Mouse (Mus musculus) R1 (cell line): ENCODE measurements at regions not wholly inside any gene's neighbourhood (a gene's known extent, or its start where the extent isn't known, plus 50 kb on each side); places are given as distances from the start of the nearest gene placed in this dataset.
"Not testable (repeated sequence)": the region's sequence is repeated elsewhere in the genome, so short reads cannot be mapped to it uniquely, and the experiment has no call there.

Experiments
- DNase-seq: peaks from one replicate; pipeline ENCODE4 v3.0.0-alpha.2; 2018; ENCODE audit warnings: low read depth, low spot score

GRCm38 (mm10) chr12:9655794-9656193, 85.9 kb downstream of the Osr1 start:
- no peak for DNase-seq

GRCm38 (mm10) chr12:9656324-9656723, 86.4 kb downstream of the Osr1 start:
- DNase-seq, result no peak

DNA sequence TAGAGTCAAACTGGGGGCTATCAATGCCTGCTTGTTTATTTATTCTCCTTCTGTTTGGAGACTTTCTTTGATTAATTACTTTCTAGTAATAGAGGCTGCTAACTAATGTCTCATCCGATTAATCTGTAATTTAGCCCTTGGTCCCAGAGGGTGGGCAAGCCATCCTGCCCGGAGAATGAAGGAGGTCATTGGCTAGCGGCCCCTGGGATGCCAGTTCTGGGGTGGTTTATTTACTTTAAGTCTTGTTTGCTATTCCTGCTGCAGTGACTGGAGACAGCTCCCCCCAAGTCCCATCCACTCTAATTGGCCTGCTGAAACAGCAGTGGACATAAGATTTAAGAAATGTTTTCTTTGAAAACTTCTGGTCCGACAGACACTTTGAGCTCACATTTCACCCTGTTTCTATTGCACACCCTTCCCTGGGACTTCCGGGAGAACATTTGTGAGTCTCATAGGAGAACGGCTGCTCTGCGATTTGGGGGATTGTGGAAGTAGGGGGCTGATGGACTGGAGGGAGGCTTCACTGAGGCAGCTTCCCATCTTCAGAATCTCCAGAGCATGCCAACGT, 87.4 kb downstream of the Osr1 start:
- DNase-seq, result no peak

DNA sequence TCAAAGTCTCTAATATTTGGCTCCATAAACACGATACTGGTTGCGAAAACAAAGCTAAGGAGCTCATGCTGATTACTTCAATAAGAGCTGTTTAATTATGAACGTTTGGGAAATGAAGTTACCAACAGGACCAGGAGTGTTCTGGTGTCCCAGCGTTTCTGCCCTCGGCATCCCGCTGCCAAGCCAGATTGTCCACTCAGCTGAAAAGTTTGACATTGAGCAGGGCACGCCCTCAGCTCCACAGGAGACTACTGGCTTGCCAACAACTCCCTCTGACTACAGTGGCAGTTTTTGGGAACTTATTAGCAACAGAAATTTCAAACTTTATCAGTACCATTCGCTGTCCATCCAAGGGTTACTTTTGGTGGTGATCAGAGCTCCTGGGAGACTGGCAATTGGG, 87.9 kb downstream of the Osr1 start:
- DNase-seq, result no peak

DNA sequence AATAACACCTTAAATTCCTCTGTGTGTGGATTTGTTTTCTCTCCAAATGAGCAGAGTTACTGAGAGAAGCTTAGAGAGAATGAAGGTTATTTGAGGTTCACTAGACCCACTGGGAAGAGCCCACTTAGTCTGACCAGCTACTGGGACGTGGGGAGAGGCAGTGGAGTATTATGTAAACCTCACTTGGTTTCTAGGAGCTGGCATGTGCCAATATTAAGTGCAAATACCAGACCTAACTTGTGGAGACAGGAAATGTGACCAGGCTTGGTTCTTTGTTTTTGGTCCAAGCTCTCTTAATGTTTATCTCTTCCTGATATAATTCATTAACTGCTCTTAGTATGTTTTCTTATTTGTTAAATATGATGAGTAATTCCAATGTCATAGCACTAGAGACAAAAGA, 90.4 kb downstream of the Osr1 start:
- no peak for DNase-seq

DNA sequence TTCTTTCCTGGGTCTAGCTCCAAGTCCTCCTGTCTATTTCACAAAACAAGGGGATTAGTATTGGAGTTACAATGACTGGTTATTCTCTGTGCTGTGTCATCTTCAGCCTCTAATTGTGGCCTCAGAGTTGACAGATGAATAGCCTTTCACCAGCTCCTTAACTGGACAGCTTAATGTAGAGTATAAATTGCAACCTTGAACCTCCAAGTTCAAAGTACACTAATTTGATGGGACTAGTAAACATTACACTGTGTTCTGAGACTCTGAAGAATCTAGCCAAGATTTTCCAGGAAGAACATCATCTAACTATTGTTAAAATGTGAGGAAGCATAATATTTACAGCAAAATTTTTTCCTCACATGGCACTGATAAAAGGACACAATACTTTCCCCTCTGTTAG, 118.9 kb downstream of the Osr1 start:
- DNase-seq, result no peak

- no peak for DNase-seq
These were observed 119.6 kb downstream of the Osr1 start for GRCm38 (mm10) chr12:9689541-9689940.

DNA sequence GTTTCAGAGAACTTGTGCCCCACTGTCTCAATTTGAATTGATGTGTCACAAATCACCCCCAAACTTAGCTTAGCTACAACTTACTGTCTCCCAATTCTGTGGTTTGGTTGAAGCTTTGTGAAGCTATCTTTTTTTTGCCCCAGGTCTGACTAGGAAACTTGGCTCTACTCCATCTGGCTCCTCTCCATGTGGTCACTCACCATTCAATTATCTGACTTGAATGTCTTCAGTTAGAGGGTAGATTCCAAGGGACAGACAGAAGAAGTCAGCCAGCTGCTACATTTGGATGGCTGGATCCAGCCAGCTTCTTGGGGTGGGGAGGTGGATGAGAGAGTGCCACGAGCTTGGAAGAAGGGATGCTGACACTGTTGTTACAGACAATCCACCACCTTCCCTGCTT, 163.0 kb downstream of the Osr1 start:
- no peak for DNase-seq

- no peak for DNase-seq
These were observed 174.9 kb downstream of the Osr1 start for GRCm38 (mm10) chr12:9744709-9745395.

DNA sequence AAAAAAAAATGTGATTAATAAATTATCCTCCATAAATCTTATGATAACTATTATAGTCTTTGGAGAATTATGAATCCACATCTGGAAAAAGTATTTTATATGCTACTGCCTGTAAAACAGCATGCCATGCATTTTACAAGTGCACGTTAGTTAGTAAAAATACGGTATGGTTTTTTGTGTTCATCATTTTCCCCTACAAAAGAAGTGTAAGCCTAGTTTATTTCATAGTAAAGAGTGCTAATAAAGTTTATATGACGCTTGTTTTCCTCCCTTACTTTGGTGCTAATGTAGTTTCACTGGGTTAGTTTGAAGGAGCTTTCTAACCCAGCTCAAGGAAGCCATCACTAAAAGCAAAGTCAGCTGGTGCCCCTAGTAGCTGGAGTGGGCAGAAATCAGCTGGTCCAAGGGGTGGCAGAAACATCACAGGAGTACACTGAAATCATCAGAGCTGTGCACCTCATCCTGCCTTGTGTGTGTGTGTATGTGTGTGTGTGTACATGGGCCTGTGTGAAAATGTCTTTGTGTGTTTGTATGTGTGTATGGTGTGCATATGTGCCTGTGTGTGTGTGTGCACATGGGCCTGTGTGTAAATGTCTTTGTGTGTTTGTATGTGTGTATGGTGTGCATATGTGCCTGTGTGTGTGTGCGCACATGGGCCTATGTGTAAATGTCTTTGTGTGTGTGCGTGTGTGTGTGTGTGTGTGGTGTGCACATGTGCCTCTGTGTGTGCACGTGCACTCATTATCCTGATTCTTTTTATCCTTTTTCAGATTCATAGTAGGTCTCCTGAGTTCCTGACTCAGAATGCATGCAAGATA, 181.6 kb downstream of the Osr1 start:
- no peak for DNase-seq

DNA sequence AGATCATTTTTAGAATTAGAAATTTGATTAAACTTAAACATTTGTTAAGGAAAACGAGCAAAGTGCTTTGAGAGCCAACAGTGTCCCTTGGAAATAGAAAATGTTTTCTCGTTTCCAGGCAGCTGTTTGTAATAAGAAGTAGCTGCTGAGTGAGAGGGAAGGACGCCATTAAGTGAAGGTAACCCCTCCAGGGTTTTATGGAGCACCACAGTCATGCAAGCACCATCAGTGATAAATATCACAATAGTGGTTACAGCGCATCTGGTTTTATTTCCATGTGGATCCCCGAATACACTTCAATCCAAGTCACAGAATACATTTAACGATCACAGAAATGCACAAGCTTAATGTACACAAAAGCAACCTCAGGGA, 182.1 kb downstream of the Osr1 start:
- DNase-seq, result no peak

DNA sequence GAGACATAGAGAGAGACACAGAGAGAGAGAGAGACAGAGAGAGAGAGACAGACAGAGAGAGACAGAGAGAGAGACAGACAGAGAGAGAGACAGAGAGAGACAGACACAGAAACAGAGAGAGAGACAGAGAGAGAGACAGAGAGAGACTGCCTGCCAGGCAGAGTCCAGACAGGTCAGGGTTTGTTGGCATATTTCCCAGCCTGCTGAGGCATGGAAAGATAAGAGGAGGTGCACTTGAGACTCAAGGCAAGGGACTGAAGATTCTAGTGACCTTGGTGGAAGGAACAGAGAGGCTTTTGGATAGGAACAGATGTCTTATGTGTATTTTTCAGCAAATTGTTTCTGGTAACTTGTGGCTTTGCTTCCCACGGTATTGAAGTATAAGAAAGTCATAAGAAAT, 186.5 kb downstream of the Osr1 start:
- no peak for DNase-seq

DNA sequence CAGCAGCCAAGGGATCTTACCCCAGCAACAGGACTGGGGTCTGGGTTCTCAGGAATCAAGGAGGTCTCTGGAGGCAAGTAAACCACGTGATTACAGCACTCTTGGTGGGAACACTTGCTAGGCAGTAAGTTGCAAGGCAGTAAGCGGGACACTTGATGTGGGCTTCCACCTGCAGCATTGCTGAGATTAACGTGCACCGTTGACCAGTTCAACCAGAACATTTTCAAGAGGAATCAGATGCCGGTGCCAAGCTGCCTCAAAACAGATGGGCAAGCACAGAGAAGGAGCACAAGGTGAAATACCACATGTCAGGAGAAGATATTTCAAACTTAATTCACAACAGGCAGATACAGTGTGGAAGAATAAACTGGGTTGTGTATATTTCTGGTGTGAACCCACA, 190.9 kb downstream of the Osr1 start:
- DNase-seq, result no peak

GRCm38 (mm10) chr12:9762291-9762811, 192.4 kb downstream of the Osr1 start:
- not testable (repeated sequence) for DNase-seq

DNA sequence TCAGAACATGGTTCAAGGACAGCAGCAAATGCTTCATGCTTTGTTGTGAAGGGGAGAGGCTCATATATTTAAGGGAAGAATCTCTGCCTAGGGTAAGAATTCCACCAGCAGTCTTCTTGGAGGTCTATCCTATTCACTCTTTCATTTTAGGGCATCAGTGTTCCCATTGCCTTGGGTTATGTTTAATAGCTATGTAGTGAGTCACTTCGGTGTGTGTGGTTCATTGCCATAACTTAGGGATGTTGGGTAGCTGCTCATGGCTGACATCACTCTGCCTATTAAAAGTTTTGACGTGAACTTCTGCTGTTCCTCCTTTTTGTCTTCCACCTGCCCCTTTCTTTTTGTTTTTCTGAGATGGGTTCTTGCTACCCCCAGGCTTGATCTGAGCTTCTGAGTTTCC, 192.9 kb downstream of the Osr1 start:
- no peak for DNase-seq

DNA sequence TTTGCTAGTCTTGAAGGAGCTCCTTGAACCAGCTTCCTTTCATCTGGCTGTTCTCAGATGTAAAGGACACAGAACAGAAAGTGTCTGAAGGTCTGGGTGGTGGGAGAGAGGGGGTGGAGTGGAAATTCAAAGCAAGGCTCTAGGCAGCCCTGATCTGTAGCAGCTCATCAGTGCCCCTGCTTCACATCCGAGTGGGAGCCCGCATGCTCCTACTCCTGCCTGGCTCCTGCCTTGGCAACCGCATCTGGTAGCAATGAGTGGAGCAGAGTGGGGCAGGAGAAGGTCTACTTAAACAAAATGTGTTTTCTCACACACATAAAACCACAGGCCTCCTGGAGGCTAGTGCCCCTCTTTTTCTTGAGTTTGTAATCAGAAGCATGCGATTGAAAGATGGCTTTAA, 201.0 kb downstream of the Osr1 start:
- DNase-seq, result no peak

- DNase-seq, result no peak
These were observed 203.0 kb downstream of the Osr1 start for GRCm38 (mm10) chr12:9772875-9773274.

- DNase-seq, result no peak
These were observed 232.4 kb downstream of the Osr1 start for GRCm38 (mm10) chr12:9802284-9802683.

- DNase-seq, result no peak
These were observed 237.5 kb downstream of the Osr1 start for GRCm38 (mm10) chr12:9807406-9807805.

- peak; percentile 69 for DNase-seq
These were observed 263.4 kb downstream of the Osr1 start for GRCm38 (mm10) chr12:9833273-9833672.

GRCm38 (mm10) chr12:9839198-9839845, 269.4 kb downstream of the Osr1 start:
- DNase-seq, result no peak

DNA sequence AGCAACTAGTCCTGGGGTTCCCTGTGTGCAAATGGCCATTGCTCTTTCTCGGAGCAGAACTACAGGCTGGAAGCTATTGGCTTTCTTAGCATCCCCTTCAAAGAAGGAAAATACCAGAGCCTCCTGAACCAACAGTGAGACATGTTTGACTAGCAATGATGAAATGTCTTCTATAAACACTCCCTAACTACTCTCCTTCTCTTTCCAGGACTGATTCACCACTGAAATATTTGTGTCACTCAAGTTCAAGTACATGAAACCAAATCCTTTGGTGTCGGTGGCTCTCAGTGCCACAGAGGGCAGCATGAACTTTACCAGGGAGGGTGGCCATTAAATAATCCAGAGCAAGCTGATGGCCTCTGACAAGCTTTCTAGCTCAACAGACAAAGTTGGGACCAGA, 270.0 kb downstream of the Osr1 start:
- DNase-seq, result no peak
